Mouse (Mus musculus) urinary bladder, postnatal 36 days (tissue): ENCODE measurements around the gene Ncbp3.
A peak's percentile ranks its signal among the peaks of the same experiment; 100 is the strongest.

ENCODE experiments used
- DNase-seq, 2 experiments: peaks; one replicate each; pipeline ENCODE4 v3.0.0; 2022; ENCODE audit warnings: low spot score in 2 of 2, mixed read lengths in 1 of 2

Ncbp3 gene

DNA sequence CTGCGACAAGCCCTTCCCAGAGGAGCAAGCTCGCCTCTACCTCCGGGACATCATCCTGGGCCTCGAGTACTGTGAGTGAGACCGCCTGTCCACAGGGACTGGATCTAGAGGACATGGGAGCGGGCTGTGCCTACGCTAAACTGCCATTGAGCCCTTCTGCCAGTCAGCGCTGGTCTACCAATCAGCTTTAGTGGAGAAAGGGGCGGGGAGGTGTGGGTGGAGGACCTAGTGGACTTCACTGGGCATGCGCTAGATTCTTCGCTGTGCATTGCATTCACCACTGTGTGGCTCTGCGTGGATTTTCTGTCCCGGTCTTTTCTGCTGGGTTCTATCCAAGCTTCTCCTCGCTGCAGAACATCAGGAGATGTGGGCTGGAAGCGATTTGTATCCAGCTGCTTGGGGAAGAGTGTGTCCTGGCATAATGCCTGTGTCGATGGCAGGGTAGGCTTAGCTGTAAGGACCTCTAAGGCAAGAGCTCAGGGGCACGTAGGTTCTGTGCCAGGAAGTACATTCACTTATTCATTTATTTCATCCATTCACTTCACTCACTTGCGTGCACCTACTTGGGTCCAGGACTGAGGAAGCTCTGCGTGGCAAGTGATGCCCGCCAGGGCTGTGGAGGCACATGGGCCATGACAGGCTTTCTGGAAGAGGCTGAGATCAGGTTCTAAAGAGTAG is 16.6 kb upstream of the Ncbp3 start:
- peak; percentile 76 to 85 for DNase-seq

GRCm38 (mm10) chr11:73031536-73031935 is 16.0 kb upstream of the Ncbp3 start:
- DNase-seq, result no peak

GRCm38 (mm10) chr11:73036077-73036476 is 11.5 kb upstream of the Ncbp3 start:
- no peak for DNase-seq

- no peak for DNase-seq
Measured at GRCm38 (mm10) chr11:73036889-73037288, 10.7 kb upstream of the Ncbp3 start.

GRCm38 (mm10) chr11:73037691-73038090 is 9.9 kb upstream of the Ncbp3 start:
- no peak for DNase-seq

DNA sequence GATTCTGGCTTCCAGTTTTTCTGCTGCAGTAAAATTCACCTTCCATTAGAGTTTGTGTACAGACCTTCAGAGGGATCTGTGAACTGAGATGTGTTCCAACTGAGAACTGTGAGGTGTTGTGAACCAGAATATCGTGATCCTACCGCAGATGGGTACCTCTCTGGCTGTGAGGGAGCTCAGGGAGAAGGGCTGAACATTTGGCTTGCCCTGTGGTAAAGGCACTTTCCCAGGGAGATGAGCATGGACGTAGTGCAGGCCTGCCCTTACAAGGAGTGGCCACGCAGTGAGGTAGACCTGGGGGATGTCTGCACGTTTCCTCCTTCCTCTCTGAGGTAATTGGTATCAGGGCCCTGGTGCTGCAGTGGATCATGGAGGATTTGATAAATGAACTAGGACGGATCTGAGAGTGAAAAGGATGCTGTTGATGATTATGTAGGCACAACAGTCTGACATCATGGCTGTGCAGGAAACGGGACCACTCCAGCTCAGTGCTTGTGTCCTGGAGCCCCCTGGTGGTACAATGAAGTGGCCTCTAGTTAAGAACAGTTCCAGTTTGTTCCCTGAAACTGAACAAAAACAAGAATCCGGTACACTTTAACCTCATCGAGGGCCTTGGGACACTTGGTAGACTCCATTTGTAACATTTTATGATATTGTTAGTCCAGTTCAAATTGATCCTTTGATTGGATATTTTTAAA is 8.3 kb upstream of the Ncbp3 start:
- DNase-seq, result no peak

- DNase-seq, result no peak
Measured at GRCm38 (mm10) chr11:73044229-73044755, 3.3 kb upstream of the Ncbp3 start.

DNA sequence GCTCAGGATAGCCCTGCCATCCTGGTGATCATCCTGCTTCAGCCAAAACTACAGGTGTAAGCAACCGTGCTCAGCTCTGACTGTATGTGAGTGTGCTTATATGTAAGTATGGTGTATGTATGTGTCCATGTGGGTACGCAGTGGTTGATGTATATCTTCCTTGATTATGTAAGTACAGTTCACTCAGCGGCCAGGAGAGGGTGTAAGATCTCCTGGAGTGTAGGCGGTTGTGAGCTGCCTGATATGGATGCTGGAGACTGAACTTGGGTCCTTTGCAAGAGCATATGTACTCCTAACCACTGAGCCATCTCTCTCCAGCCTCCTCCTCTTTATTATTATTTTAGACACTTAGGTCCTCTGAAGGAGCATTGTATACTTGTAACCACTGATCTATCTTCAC is 2.8 kb upstream of the Ncbp3 start:
- no peak for DNase-seq

GRCm38 (mm10) chr11:73048030-73048876 is 670 bp downstream of the Ncbp3 start:
- no peak for DNase-seq

GRCm38 (mm10) chr11:73049335-73049734 is 1.8 kb downstream of the Ncbp3 start:
- peak; percentile 60 to 70 for DNase-seq

DNA sequence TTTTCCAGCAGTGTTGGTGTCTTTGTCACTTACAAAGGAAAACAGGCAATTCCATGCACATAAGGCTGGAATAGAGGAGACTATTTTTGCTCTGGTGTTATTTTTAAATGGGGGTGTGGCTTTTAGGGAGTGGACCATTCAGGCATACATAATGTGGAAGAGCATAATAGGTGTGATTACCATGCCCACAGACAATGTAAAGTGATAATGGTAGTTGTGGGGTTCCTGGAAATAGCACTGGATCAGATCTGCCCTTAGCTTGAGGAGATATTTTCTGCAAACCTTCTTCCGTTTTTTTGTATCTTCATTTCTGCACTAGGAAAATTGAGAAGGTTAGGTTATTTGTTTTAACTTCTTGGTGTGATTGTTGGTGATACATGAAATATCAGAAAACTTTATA is 5.2 kb downstream of the Ncbp3 start:
- DNase-seq, result no peak

- DNase-seq, result no peak
Measured at GRCm38 (mm10) chr11:73057701-73058100, 10.1 kb downstream of the Ncbp3 start.

DNA sequence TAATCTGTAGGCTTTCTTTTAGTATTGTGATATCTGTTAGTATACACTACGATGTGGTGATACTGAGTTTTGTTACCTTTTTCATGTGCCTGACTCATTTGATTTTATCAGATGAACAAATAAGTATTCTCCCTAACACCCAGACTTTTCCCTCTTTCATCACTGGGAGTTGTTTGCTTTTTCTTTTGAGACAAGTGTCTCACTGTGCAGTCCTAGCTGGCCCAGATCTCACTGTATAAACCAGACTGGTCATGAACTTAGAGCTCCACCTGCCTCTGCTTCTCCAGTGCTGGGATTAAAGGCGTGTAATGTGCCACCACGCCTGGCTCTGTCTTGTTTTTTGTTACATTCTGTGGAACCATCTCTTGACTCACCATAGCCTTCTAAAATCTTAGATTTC is 12.0 kb downstream of the Ncbp3 start:
- DNase-seq, result no peak

GRCm38 (mm10) chr11:73061413-73061812 is 13.8 kb downstream of the Ncbp3 start:
- DNase-seq, result no peak

DNA sequence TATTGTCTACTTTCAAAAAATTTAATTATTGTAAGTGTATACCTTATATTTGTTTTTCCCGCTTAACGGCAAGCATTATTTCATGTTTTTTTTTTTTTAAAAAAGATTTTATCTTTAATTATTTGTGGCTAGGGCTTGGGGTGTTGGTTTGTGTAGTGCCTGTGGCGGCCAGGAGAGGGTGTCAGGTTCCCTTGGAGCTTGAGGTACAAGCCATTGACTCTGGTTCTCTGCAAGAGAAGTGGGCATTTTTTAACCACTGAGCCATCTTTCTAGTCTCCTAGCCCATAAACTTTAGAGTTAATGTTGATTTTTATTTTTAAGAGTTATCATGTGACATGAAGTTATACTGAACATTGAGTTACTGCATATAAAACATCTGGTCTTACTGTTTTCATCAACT is 24.3 kb downstream of the Ncbp3 start:
- no peak for DNase-seq

DNA sequence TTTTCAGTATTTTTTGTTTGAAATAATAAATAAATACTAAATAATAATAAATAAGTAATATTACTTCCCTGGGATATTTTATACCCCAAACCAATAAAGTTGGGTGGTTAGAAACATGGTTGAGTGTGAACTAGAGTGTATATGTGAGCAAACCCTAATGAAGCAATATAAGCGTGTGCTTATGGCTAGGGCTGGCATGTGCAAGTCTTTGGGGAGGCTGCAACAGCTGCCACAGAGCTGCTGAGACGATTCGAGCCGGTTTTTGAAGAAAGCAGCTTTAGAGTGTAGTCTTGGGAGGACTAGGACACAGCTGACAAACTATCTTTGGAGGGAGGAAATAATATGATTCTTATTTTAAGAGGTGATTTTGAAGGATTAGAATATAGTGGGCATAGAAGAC is 28.7 kb downstream of the Ncbp3 start:
- no peak for DNase-seq

DNA sequence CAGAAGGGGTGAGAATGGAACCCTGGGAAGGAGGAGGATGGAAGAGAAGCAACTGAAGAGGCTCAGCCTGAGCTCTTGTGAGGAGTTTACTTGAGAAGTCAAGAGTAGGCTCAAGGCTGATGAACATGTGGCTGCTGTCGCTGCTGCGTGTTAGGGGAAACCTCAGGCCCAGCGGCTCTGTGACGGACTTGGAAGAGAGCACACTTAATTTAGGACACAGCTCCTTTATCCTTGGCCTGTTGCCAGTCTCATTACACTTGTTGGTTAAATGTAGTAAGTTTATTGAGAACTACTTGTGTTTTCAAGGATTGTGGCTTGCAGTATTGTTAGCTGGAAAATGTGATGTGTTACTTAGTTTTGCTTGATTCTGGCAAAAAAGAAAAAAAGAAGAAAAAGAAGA is 29.1 kb downstream of the Ncbp3 start:
- no peak for DNase-seq

GRCm38 (mm10) chr11:73077211-73077720 is 29.7 kb downstream of the Ncbp3 start:
- DNase-seq, result no peak

DNA sequence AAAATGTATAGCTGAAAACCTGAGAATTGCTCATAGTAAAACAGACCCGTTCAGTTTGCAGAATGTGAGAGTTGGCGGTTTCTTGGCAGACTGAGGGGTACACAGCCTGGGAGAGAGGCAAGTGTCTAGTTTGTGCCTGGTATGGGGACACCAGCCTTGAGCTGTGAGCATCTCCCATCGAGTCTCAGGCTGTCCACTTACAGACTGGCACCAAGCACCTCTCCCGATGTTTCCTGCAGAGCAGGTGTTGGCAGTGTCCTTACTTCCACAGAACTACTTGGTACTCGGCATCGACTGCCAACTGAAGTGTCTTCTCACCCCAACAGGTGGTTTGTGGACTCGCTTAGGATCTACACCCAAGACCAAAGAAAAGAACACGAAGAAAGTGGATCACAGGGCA is 31.0 kb downstream of the Ncbp3 start:
- no peak for DNase-seq

DNA sequence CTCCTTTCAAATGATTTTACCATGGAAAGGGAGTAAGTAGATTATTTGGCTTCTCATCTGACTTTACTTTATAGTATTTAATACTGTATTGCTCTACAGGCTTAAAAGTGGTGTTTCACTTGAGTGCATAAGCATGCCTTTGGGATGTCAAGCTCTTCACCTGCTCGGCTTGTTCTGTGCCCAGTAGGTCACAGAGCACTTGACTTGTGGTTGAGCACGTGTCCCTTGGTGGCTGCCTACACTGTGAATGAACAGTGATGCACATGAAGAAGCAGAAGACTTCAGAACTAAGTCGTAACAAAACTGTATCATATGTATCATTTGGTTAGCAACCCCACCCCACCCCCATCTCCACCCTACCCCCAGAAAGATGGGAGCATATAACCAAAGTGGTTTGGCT is 32.7 kb downstream of the Ncbp3 start:
- no peak for DNase-seq

- DNase-seq, result no peak
Measured at GRCm38 (mm10) chr11:73084303-73084702, 36.7 kb downstream of the Ncbp3 start.

DNA sequence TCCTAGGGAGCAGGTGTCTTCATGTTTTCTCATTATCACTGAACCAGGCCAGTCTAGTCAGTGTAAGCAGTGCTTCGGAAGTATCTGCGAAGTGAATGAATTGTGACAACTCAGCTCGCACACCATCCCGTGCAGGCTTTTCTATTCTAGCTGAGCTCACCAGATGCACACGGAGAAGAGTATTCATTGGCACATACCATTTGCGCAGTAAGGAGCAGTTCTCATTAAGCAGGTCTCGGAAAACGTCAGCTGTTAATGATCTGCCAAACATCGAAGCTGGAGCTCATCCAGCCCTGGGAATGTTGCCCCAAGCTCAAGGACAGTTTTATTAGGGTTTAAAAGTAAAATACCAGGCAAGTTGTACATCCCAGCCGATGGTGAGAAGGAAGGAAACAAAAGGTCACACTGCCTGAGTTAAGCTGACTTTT is 37.2 kb downstream of the Ncbp3 start:
- DNase-seq, result no peak
